Mouse (Mus musculus): ENCODE data around the gene Frmd8. TPM values are rescaled to one million over a fixed set of nuclear protein-coding genes. Genes with fewer than 3 reads are reported as not detected.

Frmd8 gene
- 29.7 and 32.5 TPM in 2 replicates for polyA plus RNA-seq (2012; rRNA removed)

GRCm38 (mm10) chr19:5874969-5875480 is at the start of gene Frmd8:
Gene Frmd8, minus strand, starts transcription at chr19:5875274.

GRCm38 (mm10) chr19:5924713-5925093 is 49.6 kb upstream of the Frmd8 start, which contains the start of gene Cdc42ep2:
Gene Cdc42ep2, minus strand, starts transcription at chr19:5924816.

GRCm38 (mm10) chr19:5913007-5913719 is 38.1 kb upstream of the Frmd8 start, which contains the start of gene Dpf2:
Gene Dpf2, minus strand, starts transcription at chr19:5913010.

GRCm38 (mm10) chr19:5894002-5894678 is 19.1 kb upstream of the Frmd8 start, which contains the start of gene Tigd3:
Gene Tigd3, minus strand, starts transcription at chr19:5894149.

GRCm38 (mm10) chr19:5877618-5878361 is 2.7 kb upstream of the Frmd8 start, which contains the start of gene Slc25a45:
Gene Slc25a45, plus strand, starts transcription at chr19:5877808.

Other genes with a start within 250 kb of the Frmd8 start
- gene Rela, start 237.8 kb downstream of the Frmd8 start, polyA plus RNA-seq (2012; rRNA removed), result 61.1 and 66.8 TPM in 2 replicates
- 52.0 and 56.1 TPM in 2 replicates for gene Sipa1, start 211.6 kb downstream of the Frmd8 start, polyA plus RNA-seq (2012; rRNA removed)
- gene Map3k11, start 186.5 kb downstream of the Frmd8 start, polyA plus RNA-seq (2012; rRNA removed), result 116 and 122 TPM in 2 replicates
- 206 and 220 TPM in 2 replicates for gene Pcnx3, start 186.4 kb downstream of the Frmd8 start, polyA plus RNA-seq (2012; rRNA removed)
- gene Kcnk7, start 170.9 kb downstream of the Frmd8 start, polyA plus RNA-seq (2012; rRNA removed), result 0.90 and 1.1 TPM in 2 replicates
- gene Ehbp1l1, start 149.0 kb downstream of the Frmd8 start, polyA plus RNA-seq (2012; rRNA removed), result 82.2 and 84.7 TPM in 2 replicates
- 138 and 150 TPM in 2 replicates for gene Fam89b, start 145.6 kb downstream of the Frmd8 start, polyA plus RNA-seq (2012; rRNA removed)
- gene Ltbp3, start 134.4 kb downstream of the Frmd8 start, polyA plus RNA-seq (2012; rRNA removed), result 63.8 and 65.6 TPM in 2 replicates
- gene Scyl1, start 103.9 kb downstream of the Frmd8 start, polyA plus RNA-seq (2012; rRNA removed), result 98.9 and 102 TPM in 2 replicates
- 7.3 and 9.9 TPM in 2 replicates for gene Slc25a45, start 2.5 kb upstream of the Frmd8 start, polyA plus RNA-seq (2012; rRNA removed)
- 0.57 and 0.62 TPM in 2 replicates for gene Tigd3, start 18.9 kb upstream of the Frmd8 start, polyA plus RNA-seq (2012; rRNA removed)
- 53.4 and 61.3 TPM in 2 replicates for gene Dpf2, start 37.7 kb upstream of the Frmd8 start, polyA plus RNA-seq (2012; rRNA removed)
- gene Cdc42ep2, start 49.5 kb upstream of the Frmd8 start, polyA plus RNA-seq (2012; rRNA removed), result 7.0 and 7.3 TPM in 2 replicates
- gene Pola2, start 88.9 kb upstream of the Frmd8 start, polyA plus RNA-seq (2012; rRNA removed), result 22.8 and 27.7 TPM in 2 replicates
- 0.06 TPM in 1 of 2 replicates, not detected in the other for gene Slc22a20, start 110.9 kb upstream of the Frmd8 start, polyA plus RNA-seq (2012; rRNA removed)
- 69.9 and 86.7 TPM in 2 replicates for gene Capn1, start 140.6 kb upstream of the Frmd8 start, polyA plus RNA-seq (2012; rRNA removed)
- 56.5 and 68.0 TPM in 2 replicates for gene Syvn1, start 171.3 kb upstream of the Frmd8 start, polyA plus RNA-seq (2012; rRNA removed)
- gene Mrpl49, start 182.5 kb upstream of the Frmd8 start, polyA plus RNA-seq (2012; rRNA removed), result 11.1 and 13.7 TPM in 2 replicates
- 2,245 and 2,287 TPM in 2 replicates for gene Fau, start 182.6 kb upstream of the Frmd8 start, polyA plus RNA-seq (2012; rRNA removed)
- 81.0 and 86.7 TPM in 2 replicates for gene Znhit2, start 185.9 kb upstream of the Frmd8 start, polyA plus RNA-seq (2012; rRNA removed)
- 68.6 and 88.1 TPM in 2 replicates for gene Tm7sf2, start 193.1 kb upstream of the Frmd8 start, polyA plus RNA-seq (2012; rRNA removed)
- 86.3 and 87.2 TPM in 2 replicates for gene Vps51, start 202.0 kb upstream of the Frmd8 start, polyA plus RNA-seq (2012; rRNA removed)
- 1.3 TPM in 1 of 2 replicates, not detected in the other for gene Tmem262, start 204.8 kb upstream of the Frmd8 start, polyA plus RNA-seq (2012; rRNA removed)
- 0.34 and 0.72 TPM in 2 replicates for gene Gm28374, start 207.0 kb upstream of the Frmd8 start, polyA plus RNA-seq (2012; rRNA removed)
- 96.4 and 116 TPM in 2 replicates for gene Zfpl1, start 209.7 kb upstream of the Frmd8 start, polyA plus RNA-seq (2012; rRNA removed)
- gene Cdca5, start 209.7 kb upstream of the Frmd8 start, polyA plus RNA-seq (2012; rRNA removed), result 3.2 and 4.1 TPM in 2 replicates
- not detected in 2 replicates for gene AC131692.1, start 219.1 kb upstream of the Frmd8 start, polyA plus RNA-seq (2012; rRNA removed)
- gene Naaladl1, start 230.5 kb upstream of the Frmd8 start, polyA plus RNA-seq (2012; rRNA removed), result 17.8 and 47.8 TPM in 2 replicates
- 60.1 and 60.7 TPM in 2 replicates for gene Sac3d1, start 243.4 kb upstream of the Frmd8 start, polyA plus RNA-seq (2012; rRNA removed)

Data from colon, adult 2 months (tissue).